Mouse (Mus musculus): Measurements from ENCODE around the gene Otop2. TPM values are rescaled to one million over a fixed set of nuclear protein-coding genes. Genes with fewer than 3 reads are reported as not detected.

Gene Otop2
- polyA plus RNA-seq, 1 experiment from 2014 or later, result not detected

DNA sequence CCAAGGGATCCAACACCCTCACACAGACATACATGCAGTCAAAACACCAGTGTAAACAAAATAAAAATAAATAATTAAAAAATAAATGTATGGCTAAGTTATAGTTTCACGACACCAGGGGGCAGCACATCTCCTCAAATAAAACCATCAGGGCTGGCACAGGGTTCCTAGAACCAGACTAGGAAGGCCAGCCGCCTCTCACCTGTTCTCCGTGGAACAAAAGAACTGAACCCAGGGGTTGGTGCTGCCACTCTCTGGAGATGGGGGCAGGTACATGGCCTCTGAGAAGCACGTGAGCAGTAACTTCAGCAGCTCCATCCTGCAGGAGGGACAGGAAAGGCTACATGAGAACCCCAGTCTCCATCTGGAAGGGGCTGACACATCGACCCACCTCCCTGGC lies 51.5 kb downstream of the Otop2 start:
- DNase-seq (ENCODE audit: low spot score) (peak; percentile 80), ATAC-seq (replicated peaks; ENCODE audit: low FRiP score) (no peak; the same call in 1 of the 2 replicates)
- 20% methylated on average over 5 of the region's 5 CpGs for WGBS
- no peak overlapping the region for H3K4me3 ChIP-seq (ENCODE audit: low read depth, low read length)
- no peak overlapping the region for H3K9ac ChIP-seq (ENCODE audit: low read length)
- no peak overlapping the region for H3K27ac ChIP-seq (ENCODE audit: low read depth, low read length)
- no peaks in the 10 kb centered on the region for H3K9me3 ChIP-seq (ENCODE audit: control insufficient read depth, low read length)
- H3K4me1 ChIP-seq (replicated peaks; ENCODE audit: control insufficient read depth, insufficient read depth, low read length), result no peaks in the 10 kb centered on the region
- H3K36me3 ChIP-seq (ENCODE audit: control insufficient read depth, insufficient read depth, low read length), result no peaks in the 10 kb centered on the region
- H3K27me3 ChIP-seq (ENCODE audit: control insufficient read depth, insufficient read depth, low read length), result no peaks in the 10 kb centered on the region
- H3K4me2 ChIP-seq (ENCODE audit: low read depth, low read length, severe bottlenecking), result no peak overlapping the region

DNA sequence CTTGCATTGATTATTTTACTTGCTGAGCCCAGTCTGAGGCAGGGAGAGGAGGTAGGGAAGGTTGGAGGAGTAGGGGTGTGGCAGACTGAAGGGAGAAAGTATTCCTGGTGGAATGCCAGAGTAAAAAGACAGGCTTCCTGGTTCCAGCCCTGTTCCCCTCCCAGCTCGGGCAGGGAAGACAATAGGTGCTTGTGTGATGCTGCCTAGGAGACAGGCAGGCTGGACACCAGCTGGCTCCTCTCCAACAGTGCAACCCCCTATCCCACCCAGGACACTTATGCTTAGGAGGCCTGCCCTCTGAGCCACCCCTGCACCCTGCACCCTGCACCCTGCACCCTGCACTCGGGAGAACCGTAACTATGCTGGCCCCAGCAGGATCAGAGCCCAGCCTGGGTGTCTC lies 52.3 kb downstream of the Otop2 start:
- WGBS, result 64% methylated on average over 3 of the region's 3 CpGs
- Histone ChIP-seq H3K27ac (ENCODE audit: low read depth, low read length) (no peak overlapping the region), H3K4me3 (ENCODE audit: low read depth, low read length) (no peak overlapping the region), H3K36me3 (ENCODE audit: control insufficient read depth, insufficient read depth, low read length) (no peaks in the 10 kb centered on the region), H3K4me1 (replicated peaks; ENCODE audit: control insufficient read depth, insufficient read depth, low read length) (no peaks in the 10 kb centered on the region), H3K9me3 (ENCODE audit: control insufficient read depth, low read length) (no peaks in the 10 kb centered on the region), H3K9ac (ENCODE audit: low read length) (no peak overlapping the region), H3K4me2 (ENCODE audit: low read depth, low read length, severe bottlenecking) (no peak overlapping the region), H3K27me3 (ENCODE audit: control insufficient read depth, insufficient read depth, low read length) (no peaks in the 10 kb centered on the region)
- ATAC-seq (replicated peaks; ENCODE audit: low FRiP score), result no peak
- DNase-seq (ENCODE audit: low spot score), result no peak

DNA sequence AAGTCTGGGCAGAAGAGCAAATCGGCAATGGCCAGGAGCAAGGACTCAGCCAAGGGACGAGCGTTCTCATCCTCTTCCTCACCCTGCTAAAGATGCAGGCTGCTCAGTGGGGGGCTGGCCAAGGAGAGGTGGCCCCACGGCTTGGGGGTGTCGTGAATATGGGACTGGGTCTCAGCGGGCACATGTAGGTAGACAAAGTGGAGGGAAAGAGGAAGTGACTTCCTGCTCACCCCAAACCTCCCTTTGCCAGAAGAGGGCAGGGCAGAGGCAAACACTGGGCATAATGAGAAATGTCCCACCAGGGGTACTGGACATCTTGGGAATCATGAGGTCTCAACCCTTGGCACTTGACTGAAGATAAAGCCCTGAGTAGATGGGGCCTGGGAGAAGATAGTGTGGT lies 52.8 kb downstream of the Otop2 start:
- H3K9me3 ChIP-seq (ENCODE audit: control insufficient read depth, low read length), result no peaks in the 10 kb centered on the region
- WGBS, result 70% methylated on average over 6 of the region's 6 CpGs
- no peak overlapping the region for H3K4me3 ChIP-seq (ENCODE audit: low read depth, low read length)
- no peak overlapping the region for H3K9ac ChIP-seq (ENCODE audit: low read length)
- H3K36me3 ChIP-seq (ENCODE audit: control insufficient read depth, insufficient read depth, low read length), result no peaks in the 10 kb centered on the region
- H3K4me2 ChIP-seq (ENCODE audit: low read depth, low read length, severe bottlenecking), result no peak overlapping the region
- ATAC-seq (replicated peaks; ENCODE audit: low FRiP score) (no peak), DNase-seq (ENCODE audit: low spot score) (no peak)
- H3K4me1 ChIP-seq (replicated peaks; ENCODE audit: control insufficient read depth, insufficient read depth, low read length), result no peaks in the 10 kb centered on the region
- no peak overlapping the region for H3K27ac ChIP-seq (ENCODE audit: low read depth, low read length)
- H3K27me3 ChIP-seq (ENCODE audit: control insufficient read depth, insufficient read depth, low read length), result no peaks in the 10 kb centered on the region

DNA sequence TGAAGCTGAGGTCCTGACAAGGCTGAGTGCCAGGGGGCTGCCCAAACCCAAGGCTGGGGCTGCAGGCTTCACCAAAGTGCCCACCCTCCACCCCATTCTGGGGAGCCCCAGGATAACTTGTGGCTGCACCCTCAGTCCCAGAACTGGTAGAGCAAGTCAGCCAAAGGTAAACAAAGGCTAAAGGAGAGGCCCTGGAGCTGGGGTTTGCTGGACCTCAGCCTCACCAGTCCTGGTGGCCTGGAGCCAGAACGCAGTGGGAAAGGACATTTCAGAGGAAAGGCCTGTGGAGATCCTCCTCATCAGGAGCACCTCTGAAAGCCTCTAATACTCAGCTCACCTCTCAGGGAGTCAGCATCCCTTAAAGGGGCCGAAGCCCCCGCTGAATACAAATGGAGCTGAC lies 57.2 kb downstream of the Otop2 start:
- Histone ChIP-seq H3K9me3 (ENCODE audit: control insufficient read depth, low read length) (no peaks in the 10 kb centered on the region), H3K36me3 (ENCODE audit: control insufficient read depth, insufficient read depth, low read length) (no peaks in the 10 kb centered on the region), H3K9ac (ENCODE audit: low read length) (no peak overlapping the region), H3K27me3 (ENCODE audit: control insufficient read depth, insufficient read depth, low read length) (peaks cover 5% of the 10 kb centered on the region; the same call in 1 of the 2 replicates), H3K27ac (ENCODE audit: low read depth, low read length) (no peak overlapping the region), H3K4me3 (ENCODE audit: low read depth, low read length) (no peak overlapping the region), H3K4me2 (ENCODE audit: low read depth, low read length, severe bottlenecking) (no peak overlapping the region), H3K4me1 (replicated peaks; ENCODE audit: control insufficient read depth, insufficient read depth, low read length) (peaks cover 3% of the 10 kb centered on the region; the same call in 1 of the 2 replicates)
- ATAC-seq (replicated peaks; ENCODE audit: low FRiP score) (no peak), DNase-seq (ENCODE audit: low spot score) (no peak)
- WGBS, result 94% methylated on average over 3 of the region's 3 CpGs

DNA sequence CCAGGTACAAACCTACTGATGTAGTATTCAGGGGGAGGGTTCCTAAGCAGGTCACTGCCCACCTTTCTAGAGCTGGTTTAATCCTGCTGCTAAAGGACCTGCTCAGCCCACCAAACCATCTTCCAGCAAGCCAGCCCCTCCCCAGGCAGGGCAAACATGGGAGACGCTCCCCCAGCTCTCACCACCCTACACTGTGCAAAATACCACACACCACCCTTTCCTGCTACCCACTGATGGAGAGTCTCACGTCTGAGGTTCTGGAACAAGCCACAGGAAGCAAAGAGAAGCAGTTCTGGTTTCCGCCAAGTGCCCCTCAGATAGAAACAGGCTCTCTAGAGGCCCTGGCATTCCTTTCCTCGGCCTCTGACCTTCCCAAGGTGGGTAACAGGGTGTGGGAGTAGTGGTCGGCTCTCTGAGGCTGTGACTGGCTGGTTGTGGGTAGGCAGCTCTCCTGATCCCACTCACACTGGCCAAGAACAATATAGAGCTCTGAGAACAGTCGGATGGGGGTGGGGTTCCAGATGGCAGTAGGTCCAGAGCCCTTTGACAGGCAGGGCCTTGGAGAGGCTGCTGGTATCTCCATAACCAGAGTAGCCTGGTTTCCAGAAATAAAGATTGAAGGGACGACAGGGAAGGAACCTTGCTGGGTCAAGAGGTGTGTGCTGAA lies 59.2 kb downstream of the Otop2 start:
- peak overlapping the region; percentile 98 for H3K4me2 ChIP-seq (ENCODE audit: low read depth, low read length, severe bottlenecking)
- 43% methylated on average over 7 of the region's 7 CpGs for WGBS
- ATAC-seq (replicated peaks; ENCODE audit: low FRiP score), result no peak; the same call in 1 of the 2 replicates

DNA sequence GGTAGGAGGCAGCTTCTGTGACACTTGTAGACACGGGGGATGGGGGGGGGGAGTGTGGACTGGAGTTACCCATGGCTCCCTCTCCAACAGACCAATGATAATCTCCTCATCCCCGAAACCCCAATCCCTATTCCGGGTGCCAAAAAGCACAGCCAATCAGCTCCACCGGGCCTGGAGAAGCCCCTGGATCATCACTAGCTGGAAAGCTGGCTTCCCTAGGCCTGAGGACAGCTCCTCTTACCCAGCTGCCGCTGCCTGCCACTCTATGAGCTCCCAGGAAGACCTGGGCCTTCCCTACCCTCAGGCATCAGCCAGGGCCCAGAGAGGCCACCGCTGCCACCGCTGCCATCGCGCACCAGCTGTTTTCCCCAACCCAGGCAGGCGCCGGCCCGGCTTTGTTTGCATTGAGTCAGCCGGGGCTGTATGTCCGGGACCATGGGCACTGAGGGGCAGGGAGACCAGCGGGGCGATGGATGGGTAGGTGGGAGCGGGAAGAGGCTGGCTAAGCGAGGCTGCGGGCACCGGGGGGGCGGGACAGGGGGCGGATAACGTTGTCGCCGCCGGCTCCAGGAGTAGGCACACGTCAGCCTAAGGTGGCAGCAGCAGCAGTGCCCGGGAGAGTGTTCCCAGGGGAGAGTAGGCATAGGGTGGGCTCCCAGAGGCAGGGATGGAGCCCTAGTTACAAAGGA lies 59.9 kb downstream of the Otop2 start:
- ATAC-seq (replicated peaks; ENCODE audit: low FRiP score), result peak; percentile 67
- Histone ChIP-seq H3K9me3 (ENCODE audit: control insufficient read depth, low read length) (no peaks in the 10 kb centered on the region), H3K4me3 (ENCODE audit: low read depth, low read length) (peak overlapping the region; percentile 66), H3K4me1 (replicated peaks; ENCODE audit: control insufficient read depth, insufficient read depth, low read length) (peaks cover 3% of the 10 kb centered on the region; the same call in 1 of the 2 replicates), H3K36me3 (ENCODE audit: control insufficient read depth, insufficient read depth, low read length) (no peaks in the 10 kb centered on the region), H3K27ac (ENCODE audit: low read depth, low read length) (peak overlapping the region; percentile 4; the same call in 1 of the 2 replicates), H3K9ac (ENCODE audit: low read length) (peak overlapping the region; percentile 73), H3K4me2 (ENCODE audit: low read depth, low read length, severe bottlenecking) (peak overlapping the region; percentile 98), H3K27me3 (ENCODE audit: control insufficient read depth, insufficient read depth, low read length) (peaks cover 7% of the 10 kb centered on the region; the same call in 1 of the 2 replicates)
- WGBS, result under 1% methylated on average over 28 of the region's 28 CpGs
- peak; percentile 75 for DNase-seq (ENCODE audit: low spot score)

More for the DNA sequence above, 59.2 kb downstream of the Otop2 start:
- no peak for DNase-seq (ENCODE audit: low spot score)
- Histone ChIP-seq H3K9ac (ENCODE audit: low read length) (no peak overlapping the region), H3K36me3 (ENCODE audit: control insufficient read depth, insufficient read depth, low read length) (no peaks in the 10 kb centered on the region), H3K27me3 (ENCODE audit: control insufficient read depth, insufficient read depth, low read length) (peaks cover 7% of the 10 kb centered on the region; the same call in 1 of the 2 replicates), H3K4me1 (replicated peaks; ENCODE audit: control insufficient read depth, insufficient read depth, low read length) (peaks cover 3% of the 10 kb centered on the region; the same call in 1 of the 2 replicates), H3K4me3 (ENCODE audit: low read depth, low read length) (peak overlapping the region; percentile 66), H3K27ac (ENCODE audit: low read depth, low read length) (no peak overlapping the region), H3K9me3 (ENCODE audit: control insufficient read depth, low read length) (no peaks in the 10 kb centered on the region)

DNA sequence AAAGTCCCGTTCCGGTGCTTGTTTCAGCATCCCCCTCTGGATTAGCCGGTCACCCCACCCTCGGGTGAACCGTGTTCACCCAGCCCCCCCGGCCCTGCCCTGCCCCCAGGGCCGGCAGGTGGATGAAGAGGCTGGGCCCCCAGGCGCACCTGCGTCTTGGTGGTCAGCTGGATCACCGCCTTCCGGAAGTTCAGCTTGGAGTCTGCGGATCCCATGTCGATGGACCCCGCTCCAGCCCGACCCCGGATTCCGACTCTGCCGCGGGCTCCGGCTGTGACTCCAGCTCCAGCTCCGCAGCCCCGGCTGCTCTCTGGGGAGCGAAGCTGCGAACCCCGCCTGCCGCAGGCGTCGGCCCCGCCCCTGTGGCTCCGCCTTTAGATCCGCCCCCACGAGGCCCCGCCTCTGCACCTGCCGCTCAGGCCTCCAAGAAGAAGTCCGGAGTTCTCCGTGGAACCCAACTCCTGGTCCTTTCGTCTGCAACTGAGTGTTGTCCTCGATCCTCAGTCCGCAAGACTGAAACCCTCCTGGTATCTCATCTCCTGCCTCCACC lies 60.5 kb downstream of the Otop2 start, which contains the start of gene Hid1:
TSS of gene Hid1 (minus strand) at position 362 of the 550 bp plus-strand sequence.
- H3K27me3 ChIP-seq (ENCODE audit: control insufficient read depth, insufficient read depth, low read length), result peaks cover 7% of the 10 kb centered on the region; the same call in 1 of the 2 replicates
- under 1% methylated on average over 38 of the region's 39 CpGs for WGBS

DNA sequence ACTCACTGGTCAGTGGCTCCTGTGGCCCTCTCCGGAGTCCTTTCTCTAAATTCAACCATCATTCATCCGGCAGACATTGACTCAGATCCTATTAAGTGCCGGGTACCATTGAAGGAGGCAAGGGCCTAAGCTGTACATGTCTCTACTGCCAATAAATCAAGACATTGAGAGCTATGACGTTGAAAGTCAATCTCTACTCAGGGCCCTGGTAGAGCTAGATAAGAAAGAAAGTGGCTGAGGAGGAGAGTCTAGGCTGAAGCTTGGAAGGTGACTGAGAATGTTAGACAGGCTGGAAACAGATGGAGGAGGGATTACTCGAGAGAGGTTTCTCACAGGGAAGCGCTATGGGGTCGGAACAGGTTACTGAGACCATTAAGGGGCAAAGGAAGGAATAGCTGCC lies 63.4 kb downstream of the Otop2 start:
- Histone ChIP-seq H3K27ac (ENCODE audit: low read depth, low read length) (no peak overlapping the region), H3K4me1 (replicated peaks; ENCODE audit: control insufficient read depth, insufficient read depth, low read length) (peaks cover 13% of the 10 kb centered on the region)
- WGBS, result 61% methylated on average over 7 of the region's 7 CpGs

More for the DNA sequence above, 60.5 kb downstream of the Otop2 start, which contains the start of gene Hid1:
- ATAC-seq (replicated peaks; ENCODE audit: low FRiP score) (peak; percentile 80), DNase-seq (ENCODE audit: low spot score) (peak; percentile 92)
- Histone ChIP-seq H3K4me3 (ENCODE audit: low read depth, low read length) (peak within 1 kb of the TSS; percentile 66), H3K27ac (ENCODE audit: low read depth, low read length) (peak within 1 kb of the TSS; percentile 4; the same call in 1 of the 2 replicates), H3K9me3 (ENCODE audit: control insufficient read depth, low read length) (no peaks in the 10 kb centered on the region), H3K4me1 (replicated peaks; ENCODE audit: control insufficient read depth, insufficient read depth, low read length) (peaks cover 3% of the 10 kb centered on the region; the same call in 1 of the 2 replicates), H3K36me3 (ENCODE audit: control insufficient read depth, insufficient read depth, low read length) (no peaks in the 10 kb centered on the region), H3K4me2 (ENCODE audit: low read depth, low read length, severe bottlenecking) (peak within 1 kb of the TSS; percentile 98), H3K9ac (ENCODE audit: low read length) (peak within 1 kb of the TSS; percentile 73)

More for the DNA sequence above, 63.4 kb downstream of the Otop2 start:
- H3K27me3 ChIP-seq (ENCODE audit: control insufficient read depth, insufficient read depth, low read length), result peaks cover 15% of the 10 kb centered on the region
- no peak overlapping the region for H3K4me3 ChIP-seq (ENCODE audit: low read depth, low read length)
- no peaks in the 10 kb centered on the region for H3K36me3 ChIP-seq (ENCODE audit: control insufficient read depth, insufficient read depth, low read length)
- no peaks in the 10 kb centered on the region for H3K9me3 ChIP-seq (ENCODE audit: control insufficient read depth, low read length)
- DNase-seq (ENCODE audit: low spot score) (no peak), ATAC-seq (replicated peaks; ENCODE audit: low FRiP score) (no peak)
- H3K4me2 ChIP-seq (ENCODE audit: low read depth, low read length, severe bottlenecking), result no peak overlapping the region
- H3K9ac ChIP-seq (ENCODE audit: low read length), result no peak overlapping the region

All from forebrain, embryonic 11.5 days (tissue).